Mouse (Mus musculus): ENCODE measurements at regions not wholly inside any gene's neighbourhood (a gene's known extent, or its start where the extent isn't known, plus 50 kb on each side); places are given as distances from the start of the nearest gene placed in this dataset.

GRCm38 (mm10) chr2:18473361-18473771, 80.7 kb upstream of the Dnajc1 start:
- no peak for TF ChIP-seq CTCF (IDR thresholded peaks at IDR 0.05; ENCODE audit: borderline replicate concordance, insufficient read depth, low read length)
- TF ChIP-seq POLR2A (IDR thresholded peaks at IDR 0.05; ENCODE audit: low read depth, low read length): no peak
